Mouse (Mus musculus): ENCODE measurements around the gene Slc39a1.

DNA sequence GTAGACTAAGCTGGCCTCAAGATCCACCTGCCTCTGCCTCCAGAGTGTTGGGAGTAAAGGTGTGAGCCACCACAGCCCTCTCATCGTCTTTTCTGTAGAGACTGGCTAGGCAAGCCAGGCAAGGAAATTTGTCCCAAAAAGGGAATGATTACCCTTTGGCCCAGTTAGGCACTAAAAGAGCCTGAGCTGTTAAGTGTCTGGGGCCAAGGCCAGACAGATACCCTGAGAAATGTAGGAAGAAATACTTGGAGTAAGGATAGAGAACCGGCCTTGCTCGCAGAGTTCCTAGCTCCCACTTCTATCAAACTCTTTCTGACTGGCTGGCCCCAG, 377 bp upstream of the Slc39a1 start:
- TF ChIP-seq ZC3H11A (IDR thresholded peaks at IDR 0.05; ENCODE audit: borderline replicate concordance, low read depth, low read length): no peak
- no peak for TF ChIP-seq ZNF384 (IDR thresholded peaks at IDR 0.05; ENCODE audit: low read depth, low read length)

Data from ES-E14 (cell line).